Mouse (Mus musculus) C2C12 (cell line): ENCODE data around the gene Adgrb3.

Experiments
- CEBPB ChIP-seq: IDR thresholded peaks from one replicate; pipeline ENCODE4 v1.6.1; 2011; ENCODE audit warnings: low read depth, mild to moderate bottlenecking, control low read depth, moderate library complexity
- CTCF ChIP-seq: IDR thresholded peaks from one replicate; pipeline ENCODE4 v1.5.1; 2011; ENCODE audit not compliant: control insufficient read depth, insufficient read depth, insufficient read length
- FOSL1 ChIP-seq: IDR thresholded peaks from one replicate; pipeline ENCODE4 v1.8.0; 2011; ENCODE audit warnings: mild to moderate bottlenecking, low read length; ENCODE audit not compliant: poor library complexity, insufficient read depth, severe bottlenecking
- MAX ChIP-seq: IDR thresholded peaks from one replicate; pipeline ENCODE4 v1.6.1; 2011; ENCODE audit warnings: mild to moderate bottlenecking, control low read depth
- MYOD1 ChIP-seq: IDR thresholded peaks from one replicate; pipeline ENCODE4 v1.6.1; 2011; ENCODE audit warnings: low read depth; ENCODE audit not compliant: control insufficient read depth, insufficient read length
- MYOG ChIP-seq: IDR thresholded peaks from one replicate; pipeline ENCODE4 v1.6.1; 2011; ENCODE audit not compliant: control insufficient read depth, insufficient read length; ENCODE audit errors: extremely low read depth
- USF1 ChIP-seq: IDR thresholded peaks from one replicate; pipeline ENCODE4 v1.6.1; 2011; ENCODE audit warnings: low read depth, mild to moderate bottlenecking, control low read depth, moderate library complexity

DNA sequence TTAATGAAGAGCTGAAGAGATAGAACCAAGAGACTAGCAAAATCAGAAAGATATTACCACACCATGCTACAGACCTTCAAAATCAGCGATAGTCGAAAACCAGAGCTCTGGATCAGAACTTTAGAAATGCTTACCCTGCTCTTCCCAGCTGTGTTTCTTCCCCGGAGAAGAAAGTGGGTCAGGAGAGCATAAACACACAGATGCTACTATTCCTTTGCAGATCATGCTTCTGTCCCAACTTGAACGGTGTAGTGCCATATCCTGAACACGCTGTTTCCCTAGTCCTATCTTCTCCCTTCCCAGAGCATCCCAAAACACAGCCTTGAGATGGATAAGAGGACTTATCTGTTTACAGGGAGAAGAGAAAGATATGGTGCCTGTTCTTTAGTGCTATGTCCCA lies 662.4 kb downstream of the Adgrb3 start:
- TF ChIP-seq CTCF (no peak), CEBPB (no peak), MAX (no peak), FOSL1 (no peak), MYOG (no peak), USF1 (no peak), MYOD1 (no peak)
